Mouse (Mus musculus): ENCODE measurements around the gene Itk. TPM values are rescaled to one million over a fixed set of nuclear protein-coding genes. Genes with fewer than 3 reads are reported as not detected.

Itk gene
- polyA plus RNA-seq, 1 experiment from 2014 or later, result 0.33 TPM

- no peak overlapping the region for H3K27ac ChIP-seq (ENCODE audit: low read length)
- no peak overlapping the region for H3K4me2 ChIP-seq (ENCODE audit: low read depth, low read length)
- H3K4me3 ChIP-seq (ENCODE audit: low read length), result no peak overlapping the region
- no peaks in the 10 kb centered on the region for H3K4me1 ChIP-seq (ENCODE audit: control insufficient read depth, insufficient read depth, low read length)
- WGBS, result 46% methylated on average over 5 of the region's 5 CpGs
- no peaks in the 10 kb centered on the region for H3K27me3 ChIP-seq (replicated peaks; ENCODE audit: control insufficient read depth, insufficient read depth, low read length)
- no peaks in the 10 kb centered on the region for H3K36me3 ChIP-seq (ENCODE audit: control insufficient read depth, insufficient read depth, low read length)
- H3K9me3 ChIP-seq (ENCODE audit: control insufficient read depth, low read length), result no peaks in the 10 kb centered on the region
- ATAC-seq, result no peak
- H3K9ac ChIP-seq (ENCODE audit: low read depth, low read length), result no peak overlapping the region
Measured at GRCm38 (mm10) chr11:46276778-46277177, 112.5 kb downstream of the Itk start.

GRCm38 (mm10) chr11:46276168-46276567, 113.1 kb downstream of the Itk start:
- Histone ChIP-seq H3K27ac (ENCODE audit: low read length) (no peak overlapping the region), H3K9me3 (ENCODE audit: control insufficient read depth, low read length) (no peaks in the 10 kb centered on the region), H3K4me2 (ENCODE audit: low read depth, low read length) (no peak overlapping the region), H3K4me3 (ENCODE audit: low read length) (no peak overlapping the region), H3K4me1 (ENCODE audit: control insufficient read depth, insufficient read depth, low read length) (no peaks in the 10 kb centered on the region), H3K9ac (ENCODE audit: low read depth, low read length) (no peak overlapping the region), H3K36me3 (ENCODE audit: control insufficient read depth, insufficient read depth, low read length) (no peaks in the 10 kb centered on the region), H3K27me3 (replicated peaks; ENCODE audit: control insufficient read depth, insufficient read depth, low read length) (no peaks in the 10 kb centered on the region)
- ATAC-seq, result no peak
- 90% methylated on average over 8 of the region's 8 CpGs for whole genome bisulfite sequencing

GRCm38 (mm10) chr11:46275302-46275701, 114.0 kb downstream of the Itk start:
- Histone ChIP-seq H3K27me3 (replicated peaks; ENCODE audit: control insufficient read depth, insufficient read depth, low read length) (no peaks in the 10 kb centered on the region), H3K9me3 (ENCODE audit: control insufficient read depth, low read length) (no peaks in the 10 kb centered on the region), H3K9ac (ENCODE audit: low read depth, low read length) (no peak overlapping the region), H3K4me3 (ENCODE audit: low read length) (no peak overlapping the region), H3K4me1 (ENCODE audit: control insufficient read depth, insufficient read depth, low read length) (no peaks in the 10 kb centered on the region), H3K36me3 (ENCODE audit: control insufficient read depth, insufficient read depth, low read length) (no peaks in the 10 kb centered on the region), H3K4me2 (ENCODE audit: low read depth, low read length) (no peak overlapping the region), H3K27ac (ENCODE audit: low read length) (no peak overlapping the region)
- WGBS, result 7% methylated on average over 6 of the region's 6 CpGs
- peak; percentile 87 for ATAC-seq

Other genes with a start within 250 kb of the Itk start
- 3.7 TPM in 2 replicates for gene Nipal4, start 223.0 kb downstream of the Itk start, polyA plus RNA-seq (2015; fragmentation: Nextera tagmentation; extraction: Ambion mirVana)
- 0.09 and 0.15 TPM in 2 replicates for gene Fndc9, start 154.0 kb downstream of the Itk start, polyA plus RNA-seq (2015; fragmentation: Nextera tagmentation; extraction: Ambion mirVana)
- 5.2 and 5.7 TPM in 2 replicates for gene Cyfip2, start 76.7 kb downstream of the Itk start, polyA plus RNA-seq (2015; fragmentation: Nextera tagmentation; extraction: Ambion mirVana)
- gene Fam71b, start 7.0 kb upstream of the Itk start, polyA plus RNA-seq (2015; fragmentation: Nextera tagmentation; extraction: Ambion mirVana), result not detected in 2 replicates
- gene Med7, start 47.4 kb upstream of the Itk start, polyA plus RNA-seq (2015; fragmentation: Nextera tagmentation; extraction: Ambion mirVana), result 50.8 and 52.0 TPM in 2 replicates
- 0.18 and 0.21 TPM in 2 replicates for gene Havcr2, start 65.4 kb upstream of the Itk start, polyA plus RNA-seq (2015; fragmentation: Nextera tagmentation; extraction: Ambion mirVana)
- not detected in 2 replicates for gene Gm12169, start 134.7 kb upstream of the Itk start, polyA plus RNA-seq (2015; fragmentation: Nextera tagmentation; extraction: Ambion mirVana)
- not detected in 2 replicates for gene BC053393, start 182.0 kb upstream of the Itk start, polyA plus RNA-seq (2015; fragmentation: Nextera tagmentation; extraction: Ambion mirVana)
- not detected in 2 replicates for gene Dppa1, start 239.7 kb upstream of the Itk start, polyA plus RNA-seq (2015; fragmentation: Nextera tagmentation; extraction: Ambion mirVana)